Mouse (Mus musculus) cerebellum, adult 2 months (tissue): ENCODE data around the gene Rab1b. TPM values are rescaled to one million over a fixed set of nuclear protein-coding genes. Genes with fewer than 3 reads are reported as not detected.

Source experiments
- DNase-seq, 2 experiments: peaks; one replicate each; pipeline ENCODE4 v3.0.0; 2021
- H3K27ac ChIP-seq: fragments of 200-500 bp; 2 replicates; pipeline ENCODE4 v1.5.1; 2012; ENCODE audit warnings: low read length, control low read depth, inconsistent platforms; ENCODE audit not compliant: insufficient read depth
- H3K27me3 ChIP-seq: fragments of 200-500 bp; 2 replicates; pipeline ENCODE4 v1.6.1; 2012; ENCODE audit warnings: inconsistent platforms, mild to moderate bottlenecking, low read length, moderate library complexity; ENCODE audit not compliant: control insufficient read depth, insufficient read depth
- H3K4me1 ChIP-seq: fragments of 200-500 bp; 2 replicates; pipeline ENCODE4 v1.6.1; 2011; ENCODE audit warnings: low read length; ENCODE audit not compliant: control insufficient read depth, insufficient read depth
- H3K4me3 ChIP-seq: fragments of 200-500 bp; replicated peaks from 2 replicates; pipeline ENCODE3; 2011; ENCODE audit warnings: mild to moderate bottlenecking, low read depth, low read length, control low read depth; ENCODE audit not compliant: insufficient read depth
- CTCF ChIP-seq: fragments of 200-500 bp; IDR thresholded peaks from 2 replicates; pipeline ENCODE4 v1.5.1; 2011; ENCODE audit warnings: low read depth, mild to moderate bottlenecking, control low read depth, low read length, moderate library complexity, borderline replicate concordance; ENCODE audit not compliant: insufficient read depth
- POLR2A ChIP-seq: fragments of 200-500 bp; IDR thresholded peaks from 2 replicates; pipeline ENCODE4 v1.6.1; 2011; ENCODE audit warnings: low read length, control low read depth, borderline replicate concordance; ENCODE audit not compliant: insufficient read depth
- WGBS: fragments of 180-500 bp; shearing (Covaris S2); methylation state at CpG from one replicate; pipeline ENCODE4 v1.1.7; 2018; 5-methylcytosine and 5-hydroxymethylcytosine counted together
- polyA plus RNA-seq: library from polyadenylated mRNA; depleted of rRNA; stranded (reverse); fragments of >200 nt; gene quantifications from 2 replicates; pipeline ENCODE4 v1.2.3, GENCODE M21; 2012

Rab1b gene
- polyA plus RNA-seq, 1 experiment, result 191 TPM

DNA sequence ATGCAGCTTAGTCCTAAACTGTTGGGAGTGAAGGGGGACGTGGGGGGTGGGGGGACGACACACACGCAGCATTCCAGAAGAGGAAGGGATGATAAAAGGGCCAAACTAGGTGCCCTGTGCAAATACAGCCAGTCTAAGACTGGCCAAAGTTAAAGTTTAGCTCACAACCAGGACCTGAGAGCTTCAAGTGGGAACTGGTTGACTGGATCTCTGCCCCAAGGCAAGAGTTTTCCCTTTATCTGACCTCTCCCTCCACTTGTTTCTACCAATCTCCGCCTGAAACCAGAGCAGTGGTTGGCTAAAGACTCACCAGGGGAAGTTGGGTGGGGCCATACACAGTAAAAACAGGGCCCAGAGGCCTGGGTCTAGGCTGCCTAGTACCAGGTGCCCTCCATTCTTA lies 1.8 kb upstream of the Rab1b start:
- Histone ChIP-seq H3K4me3 (no peak overlapping the region), H3K27ac (no peak overlapping the region), H3K27me3 (no peaks in the 10 kb centered on the region), H3K4me1 (peaks cover 15% of the 10 kb centered on the region)
- no peak for DNase-seq
- TF ChIP-seq CTCF (no peak), POLR2A (no peak)
- 70% methylated on average over 4 of the region's 4 CpGs for WGBS

DNA sequence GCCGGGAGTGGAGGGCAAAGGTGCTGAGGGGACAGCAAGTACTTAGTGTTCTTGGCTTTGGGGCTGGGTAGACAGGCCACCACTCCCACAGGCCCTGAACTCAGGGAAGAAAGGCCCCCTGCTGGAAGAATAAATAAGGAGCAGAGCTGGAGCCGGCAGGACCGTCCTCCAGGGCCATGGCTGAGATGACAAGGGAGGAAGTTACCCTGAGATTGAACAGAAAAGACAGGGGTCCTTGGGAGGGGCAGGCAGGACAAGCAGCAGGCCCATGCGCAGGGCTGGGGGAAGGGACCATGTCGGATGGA lies 1.4 kb upstream of the Rab1b start:
- 26% methylated on average over 5 of the region's 5 CpGs for WGBS
- Histone ChIP-seq H3K27me3 (no peaks in the 10 kb centered on the region), H3K4me3 (no peak overlapping the region), H3K4me1 (peaks cover 14% of the 10 kb centered on the region), H3K27ac (no peak overlapping the region)
- DNase-seq, result peak in 1 of 2 experiments; percentile 34
- TF ChIP-seq POLR2A (no peak), CTCF (no peak)

GRCm38 (mm10) chr19:5107556-5108270 lies 841 bp upstream of the Rab1b start:
- peak in 1 of 2 experiments; percentile 26 for DNase-seq
- Histone ChIP-seq H3K4me3 (no peak overlapping the region), H3K4me1 (peaks cover 14% of the 10 kb centered on the region), H3K27ac (no peak overlapping the region), H3K27me3 (no peaks in the 10 kb centered on the region)
- 74% methylated on average over 18 of the region's 18 CpGs for WGBS
- no peak for TF ChIP-seq POLR2A
- no peak for TF ChIP-seq CTCF

GRCm38 (mm10) chr19:5106074-5106473 lies 798 bp downstream of the Rab1b start:
- Histone ChIP-seq H3K27ac (peak overlapping the region; percentile 81), H3K4me1 (peaks cover 14% of the 10 kb centered on the region), H3K27me3 (no peaks in the 10 kb centered on the region), H3K4me3 (peak overlapping the region; percentile 72)
- 4% methylated on average over 9 of the region's 9 CpGs for WGBS
- no peak for TF ChIP-seq CTCF
- TF ChIP-seq POLR2A, result no peak
- DNase-seq, result peak in 1 of 2 experiments; percentile 53

DNA sequence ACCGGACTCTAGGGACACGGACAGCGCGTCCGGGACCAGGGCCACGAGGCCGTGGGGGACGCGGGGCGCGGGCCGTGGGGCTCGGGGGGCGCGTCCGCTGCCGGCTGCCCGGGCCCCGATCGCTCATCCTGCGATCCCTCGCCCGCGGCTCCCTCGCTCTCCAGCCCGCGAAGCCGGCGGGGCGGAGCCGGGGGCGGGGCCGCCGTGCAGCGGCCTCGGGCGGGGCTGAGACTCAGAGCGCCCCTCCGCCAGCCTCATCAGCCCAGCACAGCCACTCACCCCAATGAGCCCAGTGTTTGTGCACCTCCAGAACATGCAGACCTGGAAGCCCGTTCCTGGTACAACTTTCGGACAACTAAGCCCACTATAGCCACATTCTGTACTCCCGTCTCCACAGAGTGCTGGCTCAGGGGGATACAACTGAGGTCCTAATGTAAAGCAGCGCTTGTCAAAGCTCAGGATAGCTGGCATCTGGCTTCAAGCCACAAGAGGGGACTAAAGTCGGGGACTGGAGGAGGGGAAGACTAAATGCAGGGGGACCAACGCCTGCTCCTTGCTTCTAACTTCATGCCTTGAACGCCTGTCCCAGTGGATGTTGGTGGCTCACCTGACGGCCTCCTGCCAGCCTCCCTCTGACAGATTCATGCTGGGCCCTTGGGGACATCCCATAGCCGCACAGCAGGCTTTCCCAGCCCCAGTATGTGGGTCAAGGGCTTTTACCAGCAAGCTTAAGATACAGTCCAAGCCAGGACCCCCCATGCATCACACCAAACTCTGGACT lies 8.3 kb downstream of the Rab1b start, which contains the start of gene Cnih2:
Cnih2 (minus strand) TSS at position 159 of the 781 bp plus-strand sequence.
- H3K27me3 ChIP-seq, result no peaks in the 10 kb centered on the region
- TF ChIP-seq POLR2A, result 0 out of 2 replicates have a peak, but pooled peaks have one; percentile 31
- no peak for TF ChIP-seq CTCF
- H3K4me3 ChIP-seq, result peak within 1 kb of the TSS; percentile 77
- whole genome bisulfite sequencing, result 2% methylated on average over 44 of the region's 48 CpGs
- peaks cover 22% of the 10 kb centered on the region for H3K4me1 ChIP-seq
- H3K27ac ChIP-seq, result peak within 1 kb of the TSS; percentile 45
- peak; percentile 76 to 78 for DNase-seq

DNA sequence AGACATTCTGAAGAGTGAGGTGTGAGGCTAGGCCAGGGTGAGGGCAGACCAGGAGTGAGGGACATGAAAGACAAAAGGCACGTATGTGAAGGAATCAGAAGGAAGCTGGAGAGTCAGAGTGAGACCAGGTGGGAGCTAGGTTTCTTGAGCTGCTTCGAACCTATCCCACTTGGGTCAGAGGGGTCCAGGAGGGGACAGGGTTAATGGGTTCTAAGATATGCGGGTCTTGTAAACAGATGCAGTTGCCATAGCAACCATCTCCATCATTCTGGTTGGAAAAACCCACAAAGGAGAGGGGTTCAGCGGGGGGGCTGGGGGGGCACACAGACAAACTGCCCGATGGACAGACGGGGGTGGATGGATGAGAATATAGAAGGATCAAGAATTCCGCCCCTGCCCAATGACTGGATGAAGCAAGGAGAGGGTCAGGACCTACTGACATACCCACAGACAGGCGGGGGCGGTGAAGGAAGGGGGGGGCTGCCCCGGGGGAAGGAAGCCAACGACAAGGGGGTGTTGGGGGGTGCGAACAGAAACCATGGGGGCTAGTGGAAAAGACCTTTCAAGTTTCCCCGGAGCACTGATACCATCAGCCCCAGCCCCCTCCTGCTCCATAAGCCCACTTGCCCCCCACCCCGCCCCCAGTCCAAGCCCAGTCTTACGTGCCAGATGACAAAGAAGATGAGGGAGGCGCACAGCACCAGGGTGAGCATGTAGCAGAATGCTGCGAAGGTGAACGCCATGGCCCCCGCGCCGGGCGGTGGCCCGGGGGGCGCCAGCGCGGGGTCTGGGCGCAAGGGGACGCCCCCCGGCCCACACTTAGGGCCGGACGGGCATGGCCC lies 9.1 kb downstream of the Rab1b start:
- H3K4me1 ChIP-seq, result peaks cover 22% of the 10 kb centered on the region
- 3% methylated on average over 30 of the region's 31 CpGs for WGBS
- no peak for TF ChIP-seq POLR2A
- no peak for TF ChIP-seq CTCF

GRCm38 (mm10) chr19:5095887-5096474 lies 10.9 kb downstream of the Rab1b start:
- no peak for DNase-seq
- H3K27ac ChIP-seq, result no peak overlapping the region
- WGBS, result 9% methylated on average over 9 of the region's 9 CpGs
- TF ChIP-seq POLR2A (no peak), CTCF (no peak)
- H3K27me3 ChIP-seq, result no peaks in the 10 kb centered on the region
- no peak overlapping the region for H3K4me3 ChIP-seq
- peaks cover 22% of the 10 kb centered on the region for H3K4me1 ChIP-seq

More for the DNA sequence above, 9.1 kb downstream of the Rab1b start:
- peak overlapping the region; percentile 77 for H3K4me3 ChIP-seq
- peak overlapping the region; percentile 35 for H3K27ac ChIP-seq
- no peak for DNase-seq
- no peaks in the 10 kb centered on the region for H3K27me3 ChIP-seq
